Mouse (Mus musculus) E14TG2a.4 (cell line): ENCODE measurements around the gene Syn3.

Experiments used
- CTCF ChIP-seq: conservative IDR thresholded peaks from 2 replicates; pipeline ENCODE4 v1.5.1; 2014; ENCODE audit warnings: low read length
- NANOG ChIP-seq: IDR thresholded peaks from 2 replicates; pipeline ENCODE4 v1.6.1; 2014; ENCODE audit warnings: borderline replicate concordance, low read length, mixed read lengths
- POU5F1 ChIP-seq: IDR thresholded peaks from 2 replicates; pipeline ENCODE4 v1.6.1; 2014; ENCODE audit warnings: low read length, borderline replicate concordance

- no peak for TF ChIP-seq CTCF
- no peak for TF ChIP-seq NANOG
- no peak for TF ChIP-seq POU5F1
Observed at GRCm38 (mm10) chr10:86107681-86108080, 391.0 kb downstream of the Syn3 start.
